Mouse (Mus musculus): Measurements from ENCODE around the gene Ankrd10.

Ankrd10 gene

DNA sequence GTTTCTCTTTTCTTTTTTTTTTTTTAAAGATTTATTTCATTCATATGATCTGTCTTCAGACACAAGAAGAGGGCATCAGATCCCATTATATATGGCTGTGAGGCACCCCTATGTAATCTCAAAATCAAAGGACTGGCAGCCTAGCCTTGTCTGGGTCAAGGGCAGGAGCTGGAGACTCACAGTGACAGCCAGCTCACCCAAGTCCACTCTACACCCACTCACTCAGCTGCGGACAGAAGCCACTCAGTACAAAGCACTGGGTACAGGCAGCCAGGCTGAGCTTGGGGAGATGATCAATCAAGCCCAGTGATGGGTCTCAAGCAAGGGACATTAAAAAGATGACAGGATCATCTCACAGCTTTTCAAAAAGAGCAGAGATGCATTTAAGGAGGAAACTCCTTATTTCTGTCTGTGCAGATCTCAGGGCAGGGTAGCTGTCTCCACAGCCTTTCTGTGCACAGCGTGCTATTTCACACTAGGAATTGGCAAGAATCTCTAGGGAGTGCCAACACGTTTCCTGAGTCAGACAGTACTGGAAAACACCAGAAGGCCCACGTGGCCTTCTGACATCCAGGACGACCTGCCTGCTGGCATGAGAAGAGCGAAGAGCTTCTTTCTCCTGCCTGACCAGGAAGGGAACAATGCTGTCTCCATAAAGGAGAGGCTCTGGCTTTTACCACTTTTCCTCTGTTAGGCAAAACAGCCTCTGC is 21.3 kb downstream of the Ankrd10 start:
- peak; percentile 74 to 87 for DNase-seq (ENCODE audit: inconsistent age in 2 of 2, low spot score in 1 of 2)

DNA sequence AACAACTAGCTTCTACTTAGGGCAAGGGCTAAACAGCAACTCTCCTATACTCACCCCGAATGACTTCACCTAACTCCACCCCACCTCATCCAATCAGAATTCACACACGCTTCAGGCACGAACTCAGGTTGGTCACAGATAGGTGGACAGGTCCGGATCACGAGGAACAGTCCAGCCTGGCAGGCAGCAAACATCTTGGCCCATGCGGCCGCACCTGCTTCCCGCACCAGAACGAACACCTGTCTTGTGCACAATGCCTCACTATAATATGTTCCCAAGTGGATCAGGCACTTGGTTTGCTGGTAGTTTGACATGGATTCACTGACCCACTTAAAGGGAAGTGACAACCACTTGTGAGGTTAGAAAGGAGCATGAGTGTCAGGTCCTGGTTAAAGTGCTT is 26.7 kb downstream of the Ankrd10 start:
- DNase-seq (ENCODE audit: inconsistent age in 2 of 2, low spot score in 1 of 2): no peak

DNA sequence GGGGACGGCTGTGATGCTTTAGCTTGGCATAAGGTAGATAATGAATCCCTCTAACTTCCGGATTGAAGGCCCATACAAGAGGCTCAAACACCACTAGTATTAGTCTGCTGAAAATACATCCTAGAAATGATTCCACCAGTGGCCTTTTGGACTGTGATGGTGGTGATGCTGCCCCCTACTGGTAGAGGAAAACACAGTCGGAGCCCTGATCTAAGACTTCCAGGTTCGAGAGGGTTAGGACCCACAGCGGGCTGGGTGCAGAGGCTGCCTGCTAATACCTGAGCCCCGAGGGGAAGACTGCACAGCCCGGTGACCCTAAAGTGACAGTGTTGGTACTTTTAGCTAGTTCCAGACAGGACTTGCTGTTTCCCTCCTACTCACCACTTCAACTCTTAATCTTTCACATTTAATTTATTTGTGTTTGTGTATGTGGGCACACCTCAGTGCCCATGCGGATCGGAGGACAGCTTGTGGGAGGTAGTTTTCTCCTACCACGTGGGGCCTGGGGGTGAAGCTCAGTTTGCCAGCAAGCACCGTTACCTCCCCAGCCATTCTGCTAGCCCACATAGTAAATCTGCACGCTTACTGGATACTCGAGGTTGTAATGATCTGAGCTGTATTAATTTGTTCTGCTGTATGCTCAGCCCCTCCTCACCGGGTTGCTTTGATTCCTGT is 33.4 kb downstream of the Ankrd10 start:
- peak; percentile 63 to 90 for DNase-seq (ENCODE audit: inconsistent age in 2 of 2, low spot score in 1 of 2)

DNA sequence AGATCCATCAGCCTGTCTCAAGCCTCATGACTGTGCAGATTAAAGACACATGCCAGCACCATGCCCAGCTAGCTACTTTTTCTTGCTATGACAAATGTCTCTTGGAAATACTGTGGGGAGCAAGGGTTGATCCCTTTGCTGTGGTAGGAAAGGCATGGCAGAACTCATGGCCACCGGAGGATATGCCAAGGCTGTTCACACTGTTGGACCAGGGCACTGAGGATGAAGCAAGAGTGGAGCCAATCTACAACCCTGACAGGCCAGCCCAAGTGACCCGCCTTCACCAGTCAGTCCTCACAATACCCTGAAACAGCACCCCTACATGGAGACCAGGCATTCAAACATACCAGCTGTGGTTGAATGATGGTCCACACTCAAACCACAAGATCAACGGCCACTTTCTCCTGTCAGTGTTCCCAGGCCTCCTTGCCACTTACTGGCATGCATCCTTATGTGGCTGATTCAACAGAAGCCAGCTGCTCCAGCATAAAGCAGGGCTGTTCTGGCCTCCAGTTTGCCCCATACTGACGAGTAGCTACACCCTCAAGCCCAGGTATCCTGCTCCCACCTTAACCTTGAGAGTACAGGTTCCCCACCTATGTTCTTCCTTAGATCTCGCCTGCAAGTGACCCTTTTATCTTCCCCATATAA is 35.1 kb downstream of the Ankrd10 start:
- DNase-seq (ENCODE audit: inconsistent age in 2 of 2, low spot score in 1 of 2): peak in 1 of 2 experiments; percentile 77

DNA sequence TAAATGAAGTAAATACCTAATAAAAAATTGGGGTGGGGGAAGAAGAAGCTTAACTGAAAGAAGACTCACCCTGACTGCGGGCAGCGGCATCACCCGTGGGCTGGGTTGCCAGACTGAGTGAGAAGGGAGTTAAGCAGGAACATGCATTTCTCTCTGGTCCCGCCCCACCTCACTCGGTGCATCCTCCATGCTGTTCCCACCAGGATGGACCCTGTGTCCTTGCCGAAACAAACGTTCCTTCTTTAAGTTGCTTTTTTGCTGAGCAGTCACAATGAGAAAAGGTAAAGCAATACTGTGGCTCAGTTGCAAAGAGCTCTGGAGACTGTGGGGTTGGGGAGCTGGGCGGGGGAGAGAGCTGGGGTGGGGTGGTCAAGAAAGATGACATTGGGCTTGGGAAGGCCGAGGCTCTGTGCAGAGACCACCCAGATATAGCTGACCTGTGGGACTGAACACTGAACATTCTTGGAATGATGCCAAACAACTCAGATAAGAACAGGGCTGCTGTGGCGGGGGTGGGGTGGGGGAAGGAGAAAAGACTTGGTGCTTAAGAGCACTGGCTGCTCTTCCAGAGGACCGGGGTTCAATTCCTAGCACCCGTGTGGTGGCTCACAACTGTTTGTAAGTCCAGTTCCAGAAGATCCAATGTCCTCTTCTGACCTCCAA is 42.2 kb downstream of the Ankrd10 start:
- no peak for DNase-seq (ENCODE audit: inconsistent age in 2 of 2, low spot score in 1 of 2)

DNA sequence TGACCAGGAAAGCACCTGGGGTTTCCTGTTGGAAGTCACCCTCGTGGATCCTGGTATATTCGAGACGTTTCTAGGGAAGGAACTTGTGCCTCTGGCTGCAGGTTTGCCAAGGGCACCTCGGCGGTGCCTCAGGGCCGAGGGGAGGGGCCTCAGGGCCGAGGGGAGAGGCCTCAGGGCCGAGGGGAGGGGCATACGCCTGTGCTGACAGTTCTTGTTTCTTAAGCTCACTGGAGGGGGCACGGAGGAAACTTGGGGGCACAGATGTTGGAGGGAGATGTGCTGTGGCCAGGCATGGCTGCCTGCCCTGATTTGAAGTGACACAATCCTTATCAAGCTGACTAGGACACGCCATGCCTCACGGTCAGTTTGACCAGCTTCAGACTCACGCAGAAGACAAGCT is 43.3 kb downstream of the Ankrd10 start:
- peak; percentile 69 to 85 for DNase-seq (ENCODE audit: inconsistent age in 2 of 2, low spot score in 1 of 2)

DNA sequence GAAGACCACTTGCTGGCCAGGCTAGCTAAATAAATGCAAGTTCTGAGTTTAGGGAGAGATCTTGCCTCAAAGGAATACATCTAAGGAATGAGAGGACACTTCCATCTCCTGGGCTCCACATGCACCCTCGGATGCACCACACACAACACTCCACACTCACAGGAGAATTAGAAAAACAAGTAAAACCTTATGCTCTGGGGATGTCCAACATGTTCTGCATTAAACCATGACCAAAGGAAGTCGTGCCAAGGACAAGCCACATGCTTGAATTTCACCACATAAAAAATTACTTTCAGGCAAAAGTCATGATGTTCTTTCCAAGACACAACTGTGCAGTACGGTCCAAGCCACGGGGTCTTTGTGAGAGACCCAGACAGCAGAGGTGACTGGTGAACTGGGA is 43.7 kb downstream of the Ankrd10 start:
- no peak for DNase-seq (ENCODE audit: inconsistent age in 2 of 2, low spot score in 1 of 2)

DNA sequence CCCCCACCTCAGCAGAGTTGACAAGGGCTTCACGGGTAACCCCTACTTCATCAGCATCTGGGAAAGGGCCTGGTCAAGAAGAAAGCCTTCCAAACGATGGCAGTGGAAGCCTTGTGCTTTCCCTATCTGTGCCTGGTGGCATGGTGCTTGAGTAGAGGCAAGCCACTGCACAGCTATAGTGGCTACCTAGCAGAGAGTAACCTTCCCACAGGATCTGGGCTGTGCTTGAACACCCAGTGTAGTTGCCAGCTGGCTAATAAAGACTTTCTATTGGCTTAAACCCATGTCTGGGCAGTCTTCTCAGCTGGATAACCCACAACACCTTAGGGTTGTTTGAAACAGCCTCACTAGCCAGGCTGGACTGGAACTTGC is 49.2 kb downstream of the Ankrd10 start:
- no peak for DNase-seq (ENCODE audit: inconsistent age in 2 of 2, low spot score in 1 of 2)

DNA sequence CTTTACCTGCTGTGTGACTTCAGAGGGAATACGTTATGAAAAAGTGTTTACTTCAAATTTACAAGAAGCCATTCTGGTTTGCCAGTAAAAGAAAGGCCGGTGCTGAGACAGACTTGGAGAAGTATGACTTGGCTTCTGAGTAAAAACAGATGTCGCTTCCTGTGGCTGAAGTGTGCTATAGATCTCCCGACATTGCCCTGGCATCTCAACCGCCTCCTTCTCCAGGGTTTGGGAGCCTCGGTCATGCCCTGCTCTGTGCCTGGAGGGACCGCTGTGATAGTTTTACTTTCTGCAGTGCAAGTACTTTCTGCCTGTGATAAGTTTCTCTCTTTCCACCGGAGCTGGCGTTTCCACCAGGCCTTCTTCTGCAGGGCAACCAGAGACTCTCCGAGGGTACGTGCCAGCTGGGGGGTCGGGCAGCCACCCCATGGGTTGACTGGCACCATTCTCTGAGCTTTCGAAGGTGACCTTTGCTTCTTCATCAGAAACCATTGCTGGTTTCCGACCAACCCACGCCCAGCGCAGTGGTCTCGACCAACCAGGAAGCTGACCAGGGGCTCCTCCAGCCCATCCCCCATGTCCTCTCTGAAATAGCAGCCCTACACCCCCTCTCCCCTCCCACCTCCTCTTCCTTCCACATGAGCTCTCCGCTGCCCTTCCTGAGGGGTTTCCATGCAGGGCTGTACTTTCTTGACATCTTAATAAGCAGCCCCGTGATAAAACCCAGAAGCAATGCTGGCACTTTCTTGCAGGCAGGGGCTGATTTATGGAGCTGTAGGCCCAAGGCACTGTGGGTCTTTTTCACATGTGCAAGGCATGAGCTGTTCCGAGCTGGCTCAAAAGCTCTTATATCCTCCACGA is 49.8 kb downstream of the Ankrd10 start:
- no peak for DNase-seq (ENCODE audit: inconsistent age in 2 of 2, low spot score in 1 of 2)

DNA sequence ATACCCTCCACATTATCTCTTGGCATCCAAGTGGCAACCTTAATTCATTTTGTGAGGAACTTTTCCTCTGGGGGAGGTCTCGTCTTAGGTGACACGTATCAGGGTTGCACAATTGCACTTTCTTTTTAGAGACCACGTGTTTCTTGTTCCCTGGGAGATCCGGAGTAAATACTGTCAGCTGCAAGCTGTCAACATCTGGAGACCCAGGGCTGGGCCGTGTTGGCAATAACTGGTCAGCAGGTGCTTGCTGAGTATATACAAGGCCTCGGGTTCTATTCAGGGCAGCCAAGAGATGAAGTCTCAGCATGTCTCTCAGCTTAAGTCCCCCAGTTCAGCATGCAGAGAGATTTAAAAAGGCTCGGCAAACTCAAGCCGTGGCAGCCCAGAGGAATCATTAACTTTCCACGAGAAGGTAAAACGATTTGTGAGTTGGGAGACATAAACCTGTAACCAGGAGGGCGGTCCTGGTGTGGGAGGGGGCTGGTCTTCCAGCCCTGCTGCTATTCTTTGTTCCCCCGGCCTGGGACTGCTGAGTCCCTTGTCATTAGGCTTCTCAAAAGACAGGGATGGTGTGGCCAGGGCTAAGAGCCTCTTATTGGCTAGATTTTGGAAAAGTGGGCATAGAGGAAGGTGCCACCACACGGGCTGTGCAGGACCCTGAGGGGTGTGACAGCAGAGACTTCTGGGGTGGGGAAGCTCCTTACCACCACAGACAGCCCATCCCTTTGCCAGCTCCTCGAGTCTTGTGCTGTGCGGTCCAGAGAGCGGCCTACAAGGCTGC is 59.8 kb downstream of the Ankrd10 start:
- no peak for DNase-seq (ENCODE audit: inconsistent age in 2 of 2, low spot score in 1 of 2)

DNA sequence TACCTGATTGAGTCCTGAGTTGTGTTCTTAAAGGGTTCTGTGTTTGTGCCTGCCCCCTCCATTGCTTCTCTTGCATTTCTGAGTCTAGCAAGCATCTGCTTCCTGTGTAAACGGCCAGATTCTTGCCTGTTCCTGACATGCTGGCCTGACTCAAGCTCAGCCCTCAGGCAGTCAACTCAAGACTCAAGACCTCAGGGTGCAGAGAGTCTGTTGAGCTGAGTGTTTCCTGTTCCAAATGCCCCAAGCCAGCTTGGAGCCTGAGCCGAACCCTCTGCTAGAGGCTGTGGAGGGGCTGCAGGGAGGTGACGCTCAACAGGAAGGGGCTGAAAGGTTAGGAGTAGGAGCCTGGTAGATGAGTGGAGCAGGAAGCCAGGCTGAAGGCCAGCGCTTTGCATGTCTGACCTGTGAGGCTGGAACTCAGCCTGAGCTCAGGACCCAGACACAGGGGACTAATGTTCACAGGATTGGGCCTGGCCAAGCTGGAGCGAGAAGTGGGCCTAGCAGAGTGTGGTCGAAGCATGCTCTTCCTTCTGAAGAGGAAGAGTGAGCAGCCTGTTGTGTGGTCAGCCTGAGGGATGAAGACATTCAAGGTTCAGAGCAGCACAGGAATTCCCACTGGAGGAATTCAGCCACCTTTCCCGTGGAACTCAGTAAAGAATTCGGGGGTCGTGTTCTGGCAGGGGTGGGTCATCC is 60.5 kb downstream of the Ankrd10 start:
- DNase-seq (ENCODE audit: inconsistent age in 2 of 2, low spot score in 1 of 2): no peak

DNA sequence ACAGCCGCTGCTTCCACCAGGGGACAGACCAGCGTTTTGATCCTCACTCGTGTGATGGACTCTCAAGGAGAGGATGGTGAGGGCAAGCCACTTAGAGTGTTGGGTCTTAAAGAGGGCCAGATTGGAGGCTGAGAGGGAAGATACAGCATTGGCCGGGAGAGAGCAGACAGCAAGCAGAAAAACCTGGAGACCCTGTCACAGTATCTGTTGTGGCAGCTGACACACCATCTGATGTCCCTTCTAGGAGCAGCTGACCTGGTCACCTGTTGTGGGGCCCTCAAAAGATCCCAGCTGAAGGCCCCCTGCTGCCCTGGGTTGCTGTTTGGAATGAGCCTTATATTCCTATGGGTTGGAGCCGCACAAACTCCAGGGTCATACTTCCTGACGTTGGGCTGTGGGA is 63.1 kb downstream of the Ankrd10 start:
- no peak for DNase-seq (ENCODE audit: inconsistent age in 2 of 2, low spot score in 1 of 2)

DNA sequence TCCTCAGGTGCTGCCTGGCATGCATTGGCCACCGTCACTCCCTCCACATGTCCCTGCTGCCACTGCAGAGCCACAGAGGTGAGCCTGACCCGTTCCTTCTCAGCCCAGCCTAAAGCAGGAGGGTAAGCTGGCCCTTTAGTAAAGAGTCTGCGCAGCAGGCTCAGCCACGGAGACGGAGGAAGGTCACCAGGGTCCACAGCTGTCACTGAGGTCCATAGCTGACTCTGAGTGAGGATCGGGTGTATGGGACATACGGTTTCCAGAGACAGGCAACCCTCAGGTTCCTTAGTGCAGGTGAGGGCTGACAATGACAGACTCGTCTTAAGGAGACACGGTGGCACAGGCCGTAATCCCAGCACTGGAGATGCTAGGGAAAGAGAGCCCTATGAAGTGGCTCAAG is 63.6 kb downstream of the Ankrd10 start:
- no peak for DNase-seq (ENCODE audit: inconsistent age in 2 of 2, low spot score in 1 of 2)

DNA sequence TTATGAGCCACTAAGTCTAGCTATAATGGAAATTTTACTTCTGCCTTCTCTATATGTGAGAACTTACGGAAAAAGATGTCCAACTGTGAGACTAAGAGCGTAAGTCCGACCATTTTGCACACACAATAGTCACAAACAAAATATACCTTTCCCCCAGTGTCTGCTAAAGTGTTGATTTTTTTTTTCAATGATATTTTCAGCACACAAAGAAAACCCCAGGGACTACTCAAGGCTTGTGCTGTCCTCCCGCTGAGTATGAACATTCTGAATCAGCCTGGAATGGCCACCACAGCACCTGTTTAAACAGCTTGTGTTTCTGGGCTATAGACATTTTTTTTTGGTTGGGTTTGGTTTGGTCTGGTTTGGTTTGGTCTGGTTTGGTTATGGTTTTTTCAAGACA is 64.8 kb downstream of the Ankrd10 start:
- DNase-seq (ENCODE audit: inconsistent age in 2 of 2, low spot score in 1 of 2): no peak

DNA sequence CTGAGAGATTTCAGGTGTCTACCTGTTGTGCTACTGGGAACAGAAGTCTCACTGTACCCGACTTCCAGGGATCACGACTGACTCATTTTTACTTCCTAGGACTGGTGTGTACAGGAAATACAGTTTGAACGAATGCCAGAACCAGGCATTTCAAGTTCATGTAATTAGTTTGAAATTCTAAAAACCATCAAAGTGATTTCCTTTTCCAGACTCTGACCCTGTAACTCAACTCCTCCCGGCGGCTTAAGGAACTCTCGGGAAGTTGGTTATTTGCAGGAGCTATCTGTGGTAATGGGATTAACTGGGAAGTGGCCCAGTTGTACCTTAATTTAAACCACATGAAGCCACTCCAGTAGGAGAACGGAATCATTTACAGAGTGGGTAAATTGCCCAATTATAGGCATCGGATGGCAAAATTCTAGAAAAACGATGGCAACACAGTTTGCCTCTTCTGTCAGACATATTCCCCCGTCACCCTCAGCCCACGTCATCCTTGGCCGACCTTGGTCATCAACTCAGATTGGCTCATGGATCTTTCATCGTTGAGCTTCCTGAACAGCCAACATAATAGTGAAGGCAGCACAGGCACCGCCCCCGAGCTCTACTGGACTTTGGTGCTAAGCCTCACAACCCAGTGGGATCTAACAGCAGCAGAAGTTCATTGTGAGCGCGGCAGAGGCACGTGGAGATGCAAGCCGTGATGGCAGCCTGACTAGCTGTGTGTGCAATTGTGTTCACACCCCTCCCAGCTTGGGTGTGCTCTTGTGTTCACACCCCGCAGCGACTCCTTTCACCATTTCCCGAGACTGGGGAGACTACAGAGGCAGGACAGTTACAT is 66.1 kb downstream of the Ankrd10 start:
- peak; percentile 15 to 67 for DNase-seq (ENCODE audit: inconsistent age in 2 of 2, low spot score in 1 of 2)

DNA sequence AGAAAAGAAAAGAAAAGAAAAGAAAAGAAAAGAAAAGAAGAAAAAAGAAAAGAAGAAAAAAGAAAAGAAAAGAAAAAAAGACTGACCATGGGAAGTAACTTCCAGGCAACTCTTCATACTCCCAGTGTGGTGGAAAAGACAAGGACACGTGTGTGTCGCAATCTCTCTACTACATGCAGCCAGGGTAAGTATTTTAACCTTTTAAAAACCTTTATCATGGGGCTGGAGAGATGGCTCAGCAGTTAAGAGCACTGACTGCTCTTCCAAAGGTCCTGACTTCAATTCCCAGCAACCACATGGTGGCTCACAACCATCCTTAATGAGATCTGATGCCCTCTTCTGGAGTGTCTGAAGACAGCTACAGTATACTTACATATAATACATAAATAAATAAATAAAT is 67.4 kb downstream of the Ankrd10 start:
- peak in 1 of 2 experiments; percentile 60 for DNase-seq (ENCODE audit: inconsistent age in 2 of 2, low spot score in 1 of 2)

DNA sequence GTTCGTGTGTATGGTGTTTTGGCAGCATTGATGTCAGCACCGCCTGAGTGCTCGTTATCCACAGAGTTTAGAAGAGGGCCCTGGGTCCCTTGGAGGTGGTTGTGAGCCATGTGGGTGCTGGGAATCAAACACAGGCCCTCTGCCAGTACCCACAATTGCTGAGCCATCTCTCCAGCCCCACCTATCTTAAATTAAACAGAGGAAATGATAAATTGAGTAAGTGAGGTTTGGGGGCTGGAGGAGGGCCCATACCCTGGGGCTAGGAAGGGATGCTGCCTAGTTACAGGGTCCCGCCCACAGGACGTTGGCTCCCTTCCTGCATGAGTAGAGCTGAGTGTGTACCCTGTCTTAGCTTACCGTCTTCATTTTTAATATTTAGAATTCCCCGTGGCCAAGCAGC is 70.8 kb downstream of the Ankrd10 start:
- no peak for DNase-seq (ENCODE audit: inconsistent age in 2 of 2, low spot score in 1 of 2)

DNA sequence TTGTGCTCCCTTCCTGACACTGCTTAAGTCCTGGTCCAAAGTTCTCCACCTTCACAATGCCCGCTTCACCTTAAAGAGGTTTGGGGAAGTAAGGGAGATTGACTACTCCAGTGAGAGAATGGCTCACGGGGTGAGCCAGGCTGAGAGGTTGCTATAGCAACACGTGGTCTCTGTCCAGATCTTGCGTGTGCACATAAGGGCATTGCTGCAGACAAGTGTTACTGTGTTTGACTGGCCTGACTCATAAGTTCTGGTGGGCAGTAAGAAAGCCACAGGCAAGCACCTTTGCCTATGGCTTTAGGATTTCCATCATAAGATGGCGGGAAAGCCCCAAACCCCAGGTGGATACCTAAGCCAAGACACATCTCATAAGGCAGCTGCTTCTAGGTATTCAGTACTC is 71.3 kb downstream of the Ankrd10 start:
- DNase-seq (ENCODE audit: inconsistent age in 2 of 2, low spot score in 1 of 2): no peak

All from adrenal gland, adult (tissue).